Mouse (Mus musculus) small intestine, adult 2 months (tissue): ENCODE results near the gene Synj2.

Source experiments
- CTCF ChIP-seq: fragments of 200-500 bp; IDR thresholded peaks from 2 replicates; pipeline ENCODE4 v1.5.1; 2012; ENCODE audit warnings: low read depth, mild to moderate bottlenecking, control low read depth, inconsistent platforms, low read length, moderate library complexity, mixed read lengths; ENCODE audit not compliant: insufficient replicate concordance, insufficient read length; ENCODE audit errors: extremely low read depth
- POLR2A ChIP-seq: fragments of 200-500 bp; IDR thresholded peaks from 2 replicates; pipeline ENCODE4 v1.6.1; 2012; ENCODE audit warnings: low read depth, mild to moderate bottlenecking, control low read depth, inconsistent platforms, low read length, moderate library complexity

DNA sequence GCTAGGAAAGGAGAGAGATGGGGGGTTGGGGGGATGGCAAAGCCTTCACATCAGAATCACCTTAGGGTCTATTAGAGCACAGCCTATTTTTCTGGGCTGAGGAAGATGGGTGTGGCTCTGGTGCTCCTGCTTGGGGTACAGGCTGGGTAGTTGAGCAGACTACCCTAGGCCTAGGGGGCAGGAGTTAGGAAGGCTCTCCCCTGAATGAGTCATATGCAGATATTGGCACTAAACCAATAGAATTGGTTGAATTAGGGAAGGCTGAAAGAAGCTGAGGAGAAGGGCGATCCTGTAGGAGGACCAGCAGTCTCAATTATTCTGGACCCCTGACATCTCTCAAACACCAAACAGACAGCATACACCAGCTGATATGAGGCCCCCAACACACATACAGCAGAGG is 44.2 kb downstream of the Synj2 start:
- TF ChIP-seq CTCF (no peak), POLR2A (no peak)
